Mouse (Mus musculus): Measurements from ENCODE around the gene Adipor2. TPM values are rescaled to one million over a fixed set of nuclear protein-coding genes. Genes with fewer than 3 reads are reported as not detected.

The Adipor2 gene
- polyA plus RNA-seq, 1 experiment from 2014 or later: 15.4 TPM

DNA sequence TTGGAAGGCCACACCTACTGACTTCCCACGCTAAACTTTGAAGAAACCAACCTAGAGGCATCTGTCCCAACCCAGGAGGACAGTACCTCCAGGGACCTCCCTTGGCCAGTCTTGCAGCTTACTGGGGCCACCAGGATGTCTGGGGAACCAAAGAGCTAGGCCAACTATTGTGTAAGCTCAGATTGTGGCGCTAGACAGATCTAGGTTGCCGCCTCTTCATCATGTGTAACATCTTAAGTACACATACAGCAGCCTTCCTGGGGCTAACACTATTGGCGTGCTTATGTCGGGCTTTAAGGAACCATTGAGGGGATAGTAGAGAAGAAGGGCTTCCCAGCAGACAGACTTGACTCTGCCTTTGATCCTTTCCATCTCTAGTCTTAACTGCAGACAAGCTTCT lies 69.7 kb downstream of the Adipor2 start:
- H3K36me3 ChIP-seq (replicated peaks; ENCODE audit: control insufficient read depth, insufficient read depth, low read depth, low read length): no peaks in the 10 kb centered on the region
- ATAC-seq (replicated peaks; ENCODE audit: insufficient number of reproducible peaks, low FRiP score, low TSS enrichment, low read depth) (no peak), DNase-seq (ENCODE audit: low spot score) (no peak)
- H3K4me3 ChIP-seq (ENCODE audit: low read depth, low read length): no peak overlapping the region
- WGBS: 79% methylated on average over 5 of the region's 5 CpGs
- no peak overlapping the region for H3K4me2 ChIP-seq (ENCODE audit: low read depth, low read length)
- H3K27me3 ChIP-seq (ENCODE audit: control insufficient read depth, insufficient read depth, low read length): no peaks in the 10 kb centered on the region
- no peak overlapping the region for H3K9ac ChIP-seq (replicated peaks; ENCODE audit: low read length)
- H3K4me1 ChIP-seq (ENCODE audit: control insufficient read depth, insufficient read depth, low read length): no peaks in the 10 kb centered on the region
- no peak overlapping the region for H3K27ac ChIP-seq (replicated peaks; ENCODE audit: low read depth, low read length)
- H3K9me3 ChIP-seq (replicated peaks; ENCODE audit: control insufficient read depth, low read length): no peaks in the 10 kb centered on the region

DNA sequence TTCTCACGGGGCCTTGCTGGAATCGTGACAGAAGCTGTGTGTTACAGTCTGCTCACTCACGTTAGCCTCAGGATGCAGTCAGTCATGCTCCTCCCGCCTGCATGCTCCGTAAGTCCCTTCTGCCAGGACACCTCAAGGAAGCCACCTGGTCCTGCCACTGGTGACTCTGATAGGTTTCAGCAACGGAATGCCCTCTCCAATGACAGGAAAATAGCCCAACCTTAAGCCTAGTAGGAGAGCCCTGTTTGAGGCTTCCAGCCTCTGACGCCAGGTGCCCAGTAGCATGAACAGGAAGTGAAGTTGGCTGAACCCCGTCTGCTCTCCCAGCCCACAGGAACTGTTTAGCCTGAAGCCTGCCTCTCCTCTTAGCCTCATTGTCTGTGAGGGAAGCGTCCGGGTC lies 71.2 kb downstream of the Adipor2 start:
- no peaks in the 10 kb centered on the region for H3K27me3 ChIP-seq (ENCODE audit: control insufficient read depth, insufficient read depth, low read length)
- 60% methylated on average over 10 of the region's 10 CpGs for WGBS
- H3K9me3 ChIP-seq (replicated peaks; ENCODE audit: control insufficient read depth, low read length): no peaks in the 10 kb centered on the region
- no peaks in the 10 kb centered on the region for H3K36me3 ChIP-seq (replicated peaks; ENCODE audit: control insufficient read depth, insufficient read depth, low read depth, low read length)
- H3K4me2 ChIP-seq (ENCODE audit: low read depth, low read length): no peak overlapping the region
- H3K4me1 ChIP-seq (ENCODE audit: control insufficient read depth, insufficient read depth, low read length): no peaks in the 10 kb centered on the region
- DNase-seq (ENCODE audit: low spot score): no peak
- no peak overlapping the region for H3K4me3 ChIP-seq (ENCODE audit: low read depth, low read length)
- H3K9ac ChIP-seq (replicated peaks; ENCODE audit: low read length): no peak overlapping the region
- no peak for ATAC-seq (replicated peaks; ENCODE audit: insufficient number of reproducible peaks, low FRiP score, low TSS enrichment, low read depth)
- no peak overlapping the region for H3K27ac ChIP-seq (replicated peaks; ENCODE audit: low read depth, low read length)

DNA sequence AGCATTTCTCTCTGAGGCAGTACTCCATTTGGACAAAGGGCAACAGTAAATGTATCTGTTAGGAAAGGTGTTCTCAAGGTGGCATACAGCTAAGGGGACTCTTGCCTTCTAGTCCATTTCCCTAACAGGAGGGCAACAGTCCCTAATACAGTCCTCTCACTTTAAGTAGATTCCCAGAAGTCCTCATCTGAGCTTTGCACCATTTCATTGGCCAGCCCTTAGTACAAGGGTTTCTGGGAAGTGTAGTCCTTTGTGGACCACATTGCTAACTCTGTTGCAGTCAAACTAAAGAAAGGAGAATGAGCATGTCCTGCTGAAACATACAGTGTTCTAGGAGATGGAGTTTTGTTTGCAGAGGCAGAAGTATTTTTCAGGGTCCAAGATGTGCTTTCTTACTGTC lies 76.1 kb downstream of the Adipor2 start:
- DNase-seq (ENCODE audit: low spot score): peak; percentile 54
- H3K27ac ChIP-seq (replicated peaks; ENCODE audit: low read depth, low read length): no peak overlapping the region

DNA sequence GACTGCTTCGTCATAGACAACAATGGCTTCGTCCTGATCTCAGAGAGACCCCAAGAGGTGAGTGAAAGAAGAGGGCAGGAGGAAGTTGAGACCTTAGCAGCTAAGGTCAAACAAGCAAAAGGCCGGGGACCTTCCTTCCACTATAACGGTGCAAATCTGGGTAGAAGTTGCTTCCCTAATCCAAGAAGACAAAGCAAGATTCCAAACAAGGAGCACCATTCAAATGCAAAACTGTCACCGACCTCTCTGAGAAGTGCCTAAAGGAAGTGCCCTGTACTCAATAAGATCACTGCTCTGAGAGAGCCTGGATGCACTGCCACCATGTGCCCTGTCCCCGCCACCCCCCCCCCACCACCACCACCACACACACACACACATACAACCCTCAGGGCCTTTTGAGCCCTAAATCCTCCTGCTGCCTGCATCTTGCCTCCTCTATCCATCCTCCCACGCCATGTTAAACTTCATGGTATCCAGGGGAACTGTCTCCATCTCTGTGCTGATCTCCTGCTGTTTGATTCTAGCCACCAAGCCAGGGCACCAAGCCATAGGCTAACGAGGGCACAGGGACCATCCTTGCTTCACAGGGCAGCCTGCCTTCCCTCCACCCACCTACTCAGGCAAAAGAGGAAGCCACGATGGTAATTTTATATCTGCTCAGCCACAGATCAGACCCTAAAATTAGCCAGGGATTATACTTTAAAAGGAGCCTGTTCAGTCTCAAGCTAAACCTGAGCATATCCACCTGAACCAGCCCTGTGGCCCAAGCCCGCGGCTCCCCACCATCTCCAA lies 79.2 kb downstream of the Adipor2 start:
- no peak for ATAC-seq (replicated peaks; ENCODE audit: insufficient number of reproducible peaks, low FRiP score, low TSS enrichment, low read depth)
- WGBS: 26% methylated on average over 11 of the region's 11 CpGs
- Histone ChIP-seq H3K36me3 (replicated peaks; ENCODE audit: control insufficient read depth, insufficient read depth, low read depth, low read length) (no peaks in the 10 kb centered on the region), H3K4me1 (ENCODE audit: control insufficient read depth, insufficient read depth, low read length) (no peaks in the 10 kb centered on the region), H3K9ac (replicated peaks; ENCODE audit: low read length) (no peak overlapping the region), H3K4me3 (ENCODE audit: low read depth, low read length) (no peak overlapping the region), H3K27ac (replicated peaks; ENCODE audit: low read depth, low read length) (no peak overlapping the region), H3K9me3 (replicated peaks; ENCODE audit: control insufficient read depth, low read length) (no peaks in the 10 kb centered on the region), H3K27me3 (ENCODE audit: control insufficient read depth, insufficient read depth, low read length) (no peaks in the 10 kb centered on the region), H3K4me2 (ENCODE audit: low read depth, low read length) (no peak overlapping the region)
- no peak for DNase-seq (ENCODE audit: low spot score)

More for the DNA sequence above, 76.1 kb downstream of the Adipor2 start:
- no peak overlapping the region for H3K9ac ChIP-seq (replicated peaks; ENCODE audit: low read length)
- H3K4me1 ChIP-seq (ENCODE audit: control insufficient read depth, insufficient read depth, low read length): no peaks in the 10 kb centered on the region
- H3K4me2 ChIP-seq (ENCODE audit: low read depth, low read length): no peak overlapping the region
- H3K4me3 ChIP-seq (ENCODE audit: low read depth, low read length): no peak overlapping the region
- ATAC-seq (replicated peaks; ENCODE audit: insufficient number of reproducible peaks, low FRiP score, low TSS enrichment, low read depth): no peak
- no peaks in the 10 kb centered on the region for H3K9me3 ChIP-seq (replicated peaks; ENCODE audit: control insufficient read depth, low read length)
- no peaks in the 10 kb centered on the region for H3K27me3 ChIP-seq (ENCODE audit: control insufficient read depth, insufficient read depth, low read length)
- H3K36me3 ChIP-seq (replicated peaks; ENCODE audit: control insufficient read depth, insufficient read depth, low read depth, low read length): no peaks in the 10 kb centered on the region

DNA sequence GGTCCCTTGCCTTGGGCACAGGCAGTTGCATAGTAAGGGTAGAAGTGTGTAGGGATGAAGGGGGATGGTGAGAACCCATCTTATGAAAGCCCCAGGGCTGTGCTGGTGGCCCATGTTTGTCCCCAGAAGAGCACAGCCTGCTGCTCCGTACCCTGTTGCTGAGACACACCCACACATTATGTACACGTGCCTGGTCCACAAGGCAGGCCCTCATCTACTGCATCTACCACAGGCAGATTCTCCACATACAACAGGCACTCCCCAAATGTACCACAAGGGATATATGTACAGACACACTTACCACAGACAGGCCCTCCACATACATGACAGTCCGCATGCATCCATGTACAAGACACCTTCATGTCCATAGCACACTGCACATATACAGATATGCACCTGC lies 80.2 kb downstream of the Adipor2 start:
- WGBS: 59% methylated on average over 3 of the region's 3 CpGs
- Histone ChIP-seq H3K27ac (replicated peaks; ENCODE audit: low read depth, low read length) (no peak overlapping the region), H3K4me2 (ENCODE audit: low read depth, low read length) (no peak overlapping the region), H3K4me1 (ENCODE audit: control insufficient read depth, insufficient read depth, low read length) (no peaks in the 10 kb centered on the region), H3K36me3 (replicated peaks; ENCODE audit: control insufficient read depth, insufficient read depth, low read depth, low read length) (no peaks in the 10 kb centered on the region), H3K27me3 (ENCODE audit: control insufficient read depth, insufficient read depth, low read length) (peaks cover 3% of the 10 kb centered on the region; the same call in 1 of the 2 replicates), H3K9me3 (replicated peaks; ENCODE audit: control insufficient read depth, low read length) (no peaks in the 10 kb centered on the region), H3K4me3 (ENCODE audit: low read depth, low read length) (no peak overlapping the region), H3K9ac (replicated peaks; ENCODE audit: low read length) (no peak overlapping the region)
- DNase-seq (ENCODE audit: low spot score) (no peak), ATAC-seq (replicated peaks; ENCODE audit: insufficient number of reproducible peaks, low FRiP score, low TSS enrichment, low read depth) (no peak)

DNA sequence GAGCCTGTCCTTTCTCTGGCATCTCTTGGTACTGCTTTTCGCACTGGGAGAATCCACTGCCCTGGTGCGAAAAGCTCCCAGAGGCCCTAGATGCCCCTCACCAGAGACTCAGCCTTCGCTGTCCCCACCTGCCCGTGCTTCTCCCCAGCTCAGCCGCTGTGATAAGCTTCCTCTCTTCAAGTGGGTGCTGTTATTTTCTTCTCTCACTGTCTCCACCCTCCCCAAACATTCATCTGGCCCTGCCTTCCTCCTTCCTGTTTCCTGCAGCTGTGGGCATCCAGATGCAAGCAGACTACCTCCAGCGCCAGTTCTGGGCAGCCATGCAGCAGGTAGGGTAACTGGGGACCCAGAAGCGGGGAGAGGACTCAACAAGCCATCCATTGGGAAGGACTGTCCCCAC lies 81.4 kb downstream of the Adipor2 start:
- H3K4me2 ChIP-seq (ENCODE audit: low read depth, low read length): no peak overlapping the region
- H3K36me3 ChIP-seq (replicated peaks; ENCODE audit: control insufficient read depth, insufficient read depth, low read depth, low read length): no peaks in the 10 kb centered on the region
- no peaks in the 10 kb centered on the region for H3K9me3 ChIP-seq (replicated peaks; ENCODE audit: control insufficient read depth, low read length)
- 80% methylated on average over 7 of the region's 7 CpGs for WGBS
- H3K4me1 ChIP-seq (ENCODE audit: control insufficient read depth, insufficient read depth, low read length): no peaks in the 10 kb centered on the region
- H3K27me3 ChIP-seq (ENCODE audit: control insufficient read depth, insufficient read depth, low read length): peaks cover 3% of the 10 kb centered on the region; the same call in 1 of the 2 replicates
- no peak for ATAC-seq (replicated peaks; ENCODE audit: insufficient number of reproducible peaks, low FRiP score, low TSS enrichment, low read depth)
- H3K4me3 ChIP-seq (ENCODE audit: low read depth, low read length): no peak overlapping the region
- no peak overlapping the region for H3K9ac ChIP-seq (replicated peaks; ENCODE audit: low read length)
- no peak overlapping the region for H3K27ac ChIP-seq (replicated peaks; ENCODE audit: low read depth, low read length)
- no peak for DNase-seq (ENCODE audit: low spot score)

DNA sequence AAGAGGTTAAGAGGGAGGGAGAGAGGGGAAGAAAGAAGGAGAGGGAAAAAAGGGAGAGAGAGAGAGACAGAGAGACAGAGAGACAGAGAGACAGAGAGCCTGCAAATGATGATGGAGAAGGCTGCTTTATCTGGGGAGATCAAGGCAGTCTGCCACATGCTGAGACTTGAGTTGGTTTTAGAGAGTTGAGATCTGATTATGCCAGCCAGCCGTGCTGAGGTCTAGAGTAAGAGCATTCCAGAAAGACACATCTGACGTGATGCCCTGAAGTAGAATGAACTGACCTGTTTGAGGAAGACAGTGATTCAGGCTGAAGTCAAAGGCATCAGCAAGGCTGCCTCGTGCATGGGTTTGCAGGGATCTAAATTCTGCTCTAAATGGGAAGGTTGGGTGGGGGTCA lies 83.7 kb downstream of the Adipor2 start:
- 43% methylated on average over 3 of the region's 3 CpGs for WGBS
- H3K27ac ChIP-seq (replicated peaks; ENCODE audit: low read depth, low read length): no peak overlapping the region
- DNase-seq (ENCODE audit: low spot score): no peak
- H3K4me1 ChIP-seq (ENCODE audit: control insufficient read depth, insufficient read depth, low read length): no peaks in the 10 kb centered on the region; the same call in 1 of the 2 replicates
- no peak for ATAC-seq (replicated peaks; ENCODE audit: insufficient number of reproducible peaks, low FRiP score, low TSS enrichment, low read depth)
- no peak overlapping the region for H3K9ac ChIP-seq (replicated peaks; ENCODE audit: low read length)
- no peaks in the 10 kb centered on the region for H3K9me3 ChIP-seq (replicated peaks; ENCODE audit: control insufficient read depth, low read length)
- H3K4me3 ChIP-seq (ENCODE audit: low read depth, low read length): no peak overlapping the region
- H3K36me3 ChIP-seq (replicated peaks; ENCODE audit: control insufficient read depth, insufficient read depth, low read depth, low read length): no peaks in the 10 kb centered on the region
- H3K27me3 ChIP-seq (ENCODE audit: control insufficient read depth, insufficient read depth, low read length): peaks cover 24% of the 10 kb centered on the region
- no peak overlapping the region for H3K4me2 ChIP-seq (ENCODE audit: low read depth, low read length)

DNA sequence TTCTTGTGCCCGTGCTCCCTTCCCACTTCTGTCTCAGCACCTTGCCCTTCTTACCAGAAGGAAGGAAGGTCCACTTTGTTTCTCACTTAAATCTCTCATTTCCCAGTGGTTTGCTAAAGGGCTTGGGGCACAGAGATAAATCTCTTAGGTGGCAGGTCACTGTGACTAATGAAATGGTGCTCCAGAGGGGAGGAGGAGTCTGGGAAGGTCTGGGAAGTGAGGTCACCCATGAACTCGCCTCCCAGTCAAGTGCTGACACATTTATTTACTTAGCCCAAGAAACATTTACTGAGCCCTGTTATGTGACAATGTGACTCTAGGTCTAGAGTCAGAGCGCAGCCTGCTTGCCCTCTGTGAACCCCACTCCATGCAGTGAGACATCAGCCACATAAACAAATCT lies 84.3 kb downstream of the Adipor2 start:
- peaks cover 27% of the 10 kb centered on the region for H3K27me3 ChIP-seq (ENCODE audit: control insufficient read depth, insufficient read depth, low read length)
- H3K9ac ChIP-seq (replicated peaks; ENCODE audit: low read length): no peak overlapping the region
- no peak for DNase-seq (ENCODE audit: low spot score)
- H3K4me2 ChIP-seq (ENCODE audit: low read depth, low read length): no peak overlapping the region
- no peaks in the 10 kb centered on the region for H3K9me3 ChIP-seq (replicated peaks; ENCODE audit: control insufficient read depth, low read length)
- no peaks in the 10 kb centered on the region; the same call in 1 of the 2 replicates for H3K4me1 ChIP-seq (ENCODE audit: control insufficient read depth, insufficient read depth, low read length)
- 24% methylated on average over 3 of the region's 3 CpGs for WGBS
- H3K36me3 ChIP-seq (replicated peaks; ENCODE audit: control insufficient read depth, insufficient read depth, low read depth, low read length): no peaks in the 10 kb centered on the region
- H3K27ac ChIP-seq (replicated peaks; ENCODE audit: low read depth, low read length): no peak overlapping the region
- ATAC-seq (replicated peaks; ENCODE audit: insufficient number of reproducible peaks, low FRiP score, low TSS enrichment, low read depth): no peak
- no peak overlapping the region for H3K4me3 ChIP-seq (ENCODE audit: low read depth, low read length)
